ENCODE assay signal across 9 mouse cellular contexts in the genomic region with DNA sequence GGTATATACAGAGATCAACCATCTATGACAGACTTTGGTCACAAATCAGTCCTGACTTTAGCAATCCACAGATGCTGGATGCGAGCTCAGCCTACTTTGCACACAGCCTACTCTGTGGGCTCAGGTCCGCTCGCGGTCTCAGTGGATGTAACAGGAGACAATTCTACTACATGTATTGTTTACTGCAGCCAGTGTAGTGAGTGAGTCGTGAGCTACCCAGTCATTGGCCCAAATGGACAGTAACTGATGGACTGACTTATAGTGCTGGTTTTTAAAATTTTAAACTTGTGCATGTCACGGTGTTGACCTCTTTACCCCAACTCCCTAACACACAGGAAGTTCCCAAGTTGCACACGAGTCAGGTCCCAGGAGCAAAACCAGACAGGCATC. TPM values are rescaled to one million over a fixed set of nuclear protein-coding genes. Genes with fewer than 3 reads are reported as not detected.
DNase-seq lines count a peak whose midpoint lies in the region; ATAC-seq and TF ChIP-seq lines count a peak whose summit lies in the region.
"Had no signal": no experiment of that assay in that cellular context is flagged by ENCODE, and none has a peak within 500 bp of the region (broad histone marks: within the 10 kb centered on the region; RNA-seq: fewer than 3 reads in every experiment).

No protein-coding gene starts in this region.

- no peak for DNase-seq in kidney, postnatal 0 days (ENCODE audit: low spot score)
- no peak for DNase-seq in kidney, postnatal 4 days
- no peak for DNase-seq in midbrain, embryonic 14.5 days
- no peak for DNase-seq in urinary bladder, postnatal 36 days (ENCODE audit: low spot score in 2 of 2)
- DNase-seq in thymus, postnatal 0 days (ENCODE audit: low spot score), result no peak
- DNase-seq: right cerebral cortex, postnatal 14 days had no signal

- no peak for ATAC-seq in kidney, postnatal 0 days (replicated peaks; ENCODE audit: low FRiP score, low read depth)
- ATAC-seq in embryonic facial prominence, embryonic 15.5 days (ENCODE audit: insufficient number of reproducible peaks, low FRiP score, low TSS enrichment, low read depth), result no peak
- no peak for ATAC-seq in midbrain, embryonic 14.5 days (ENCODE audit: low FRiP score, low TSS enrichment)

- peaks cover 19% of the 10 kb centered on the region for H3K4me1 ChIP-seq in kidney, postnatal 0 days (replicated peaks; ENCODE audit: insufficient read depth, low read length)
- H3K4me1 ChIP-seq in bone marrow, adult 2 months (ENCODE audit: control insufficient read depth, insufficient read depth, low read length), result peaks cover 5% of the 10 kb centered on the region; the same call in 1 of the 2 replicates
- peaks cover 51% of the 10 kb centered on the region for H3K4me1 ChIP-seq in embryonic facial prominence, embryonic 15.5 days
- H3K4me1 ChIP-seq in midbrain, embryonic 14.5 days (ENCODE audit: control insufficient read depth, insufficient read depth, low read length), result peaks cover 20% of the 10 kb centered on the region

- peaks cover 4% of the 10 kb centered on the region; the same call in 1 of the 2 replicates for H3K36me3 ChIP-seq in kidney, postnatal 0 days (ENCODE audit: insufficient read depth, low read length)
- 0 out of 2 replicates have a peak, but pooled peaks cover 5% of the 10 kb centered on the region for H3K36me3 ChIP-seq in embryonic facial prominence, embryonic 15.5 days
- peaks cover under 1% of the 10 kb centered on the region; the same call in 1 of the 2 replicates for H3K36me3 ChIP-seq in midbrain, embryonic 14.5 days (ENCODE audit: control insufficient read depth, insufficient read depth, low read length)

- peak overlapping the region; percentile 72; the same call in 1 of the 2 replicates for H3K4me3 ChIP-seq in kidney, postnatal 0 days (replicated peaks; ENCODE audit: low read depth, low read length)
- H3K4me3 ChIP-seq in bone marrow, adult 2 months (replicated peaks; ENCODE audit: control insufficient read depth, low read depth, low read length), result peak overlapping the region; percentile 88
- H3K4me3 ChIP-seq in embryonic facial prominence, embryonic 15.5 days (replicated peaks), result peak overlapping the region; percentile 92; the same call in 1 of the 2 replicates
- no peak overlapping the region for H3K4me3 ChIP-seq in midbrain, embryonic 14.5 days (replicated peaks; ENCODE audit: low read depth, low read length)

- no peak for TF ChIP-seq POLR2A in bone marrow, adult 2 months (IDR thresholded peaks at IDR 0.05; ENCODE audit: borderline replicate concordance, control insufficient read depth, low read depth, low read length)

- no peaks in the 10 kb centered on the region for H3K27me3 ChIP-seq in kidney, postnatal 0 days (ENCODE audit: insufficient read depth, low read length)
- H3K27me3 ChIP-seq in embryonic facial prominence, embryonic 15.5 days, result no peaks in the 10 kb centered on the region
- 0 out of 2 replicates have a peak, but pooled peaks cover 6% of the 10 kb centered on the region for H3K27me3 ChIP-seq in midbrain, embryonic 14.5 days (ENCODE audit: control insufficient read depth, insufficient read depth, low read length)

- no peaks in the 10 kb centered on the region for H3K9me3 ChIP-seq in kidney, postnatal 0 days (replicated peaks; ENCODE audit: low read length)
- H3K9me3 ChIP-seq in embryonic facial prominence, embryonic 15.5 days (replicated peaks), result no peaks in the 10 kb centered on the region
- no peaks in the 10 kb centered on the region for H3K9me3 ChIP-seq in midbrain, embryonic 14.5 days (ENCODE audit: control insufficient read depth, low read length)

- H3K27ac ChIP-seq in kidney, postnatal 0 days, result peak overlapping the region; percentile 98; the same call in 1 of the 2 replicates
- peak overlapping the region; percentile 17; the same call in 1 of the 2 replicates for H3K27ac ChIP-seq in bone marrow, adult 2 months (ENCODE audit: control insufficient read depth, insufficient read depth, low read depth, low read length, poor library complexity)
- peak overlapping the region; percentile 96 for H3K27ac ChIP-seq in embryonic facial prominence, embryonic 15.5 days (replicated peaks)
- H3K27ac ChIP-seq in midbrain, embryonic 14.5 days (replicated peaks; ENCODE audit: low read depth, low read length), result no peak overlapping the region

- peak overlapping the region; percentile 89; the same call in 1 of the 2 replicates for H3K9ac ChIP-seq in kidney, postnatal 0 days (ENCODE audit: low read depth, low read length)
- H3K9ac ChIP-seq in embryonic facial prominence, embryonic 15.5 days, result no peak overlapping the region
- H3K9ac ChIP-seq in midbrain, embryonic 14.5 days (replicated peaks; ENCODE audit: low read length), result no peak overlapping the region

- peak overlapping the region; percentile 61 for H3K4me2 ChIP-seq in kidney, postnatal 0 days (ENCODE audit: low read length)
- peak overlapping the region; percentile 58; the same call in 1 of the 2 replicates for H3K4me2 ChIP-seq in embryonic facial prominence, embryonic 15.5 days (replicated peaks)
- peak overlapping the region; percentile 81 for H3K4me2 ChIP-seq in midbrain, embryonic 14.5 days (ENCODE audit: low read length)

- TF ChIP-seq CTCF in kidney, postnatal 0 days (IDR thresholded peaks at IDR 0.05; ENCODE audit: low read depth), result no peak
- TF ChIP-seq CTCF in bone marrow, adult 2 months (IDR thresholded peaks at IDR 0.05; ENCODE audit: control insufficient read depth, insufficient read depth, low read length), result no peak

- WGBS in kidney, postnatal 0 days, result 67% methylated on average over 7 of the region's 7 CpGs
- 54% methylated on average over 7 of the region's 7 CpGs for WGBS in bone marrow, adult 2 months
- WGBS in embryonic facial prominence, embryonic 15.5 days, result 59% methylated on average over 7 of the region's 7 CpGs
- 85% methylated on average over 7 of the region's 7 CpGs for WGBS in midbrain, embryonic 14.5 days

RNA-seq across cellular contexts. Expression of a gene that starts 1.4 kb away (rescaled TPM):
- 33.9 and 36.2 TPM in 2 replicates for polyA plus RNA-seq in kidney, postnatal 0 days (2015; fragmentation: Nextera tagmentation; extraction: Ambion mirVana)
- polyA plus RNA-seq in bone marrow, adult 2 months (2011; ENCODE audit: insufficient read depth, insufficient read length, low replicate concordance, missing spikeins), result 9.0 and 28.9 TPM in 2 replicates
- polyA plus RNA-seq in embryonic facial prominence, embryonic 15.5 days (2015; fragmentation: Nextera tagmentation; extraction: Ambion mirVana), result 24.8 and 25.6 TPM in 2 replicates
- 16.4 and 21.7 TPM in 2 replicates for polyA plus RNA-seq in midbrain, embryonic 14.5 days (2014; fragmentation: Nextera tagmentation; extraction: Ambion mirVana)
- 34.1 and 46.4 TPM in 2 replicates for polyA plus RNA-seq in thymus, postnatal 0 days (2015; fragmentation: Nextera tagmentation; extraction: Ambion mirVana)

RNA-seq across cellular contexts. Expression of a gene that starts 52.5 kb away (rescaled TPM):
- polyA plus RNA-seq in kidney, postnatal 0 days (2015; fragmentation: Nextera tagmentation; extraction: Ambion mirVana), result 0.04 TPM in 1 of 2 replicates, not detected in the other
- polyA plus RNA-seq in bone marrow, adult 2 months (2011; ENCODE audit: insufficient read depth, insufficient read length, low replicate concordance, missing spikeins), result not detected in 2 replicates
- polyA plus RNA-seq in embryonic facial prominence, embryonic 15.5 days (2015; fragmentation: Nextera tagmentation; extraction: Ambion mirVana), result not detected in 2 replicates
- not detected in 2 replicates for polyA plus RNA-seq in midbrain, embryonic 14.5 days (2014; fragmentation: Nextera tagmentation; extraction: Ambion mirVana)
- 0.08 and 0.12 TPM in 2 replicates for polyA plus RNA-seq in thymus, postnatal 0 days (2015; fragmentation: Nextera tagmentation; extraction: Ambion mirVana)
- polyA plus RNA-seq: limb, embryonic 11.5 days had no signal
